Mouse (Mus musculus): Measurements from ENCODE around the gene Asphd2. TPM values are rescaled to one million over a fixed set of nuclear protein-coding genes. Genes with fewer than 3 reads are reported as not detected.

Gene Asphd2
- polyA plus RNA-seq, 1 experiment: 6.7 TPM

DNA sequence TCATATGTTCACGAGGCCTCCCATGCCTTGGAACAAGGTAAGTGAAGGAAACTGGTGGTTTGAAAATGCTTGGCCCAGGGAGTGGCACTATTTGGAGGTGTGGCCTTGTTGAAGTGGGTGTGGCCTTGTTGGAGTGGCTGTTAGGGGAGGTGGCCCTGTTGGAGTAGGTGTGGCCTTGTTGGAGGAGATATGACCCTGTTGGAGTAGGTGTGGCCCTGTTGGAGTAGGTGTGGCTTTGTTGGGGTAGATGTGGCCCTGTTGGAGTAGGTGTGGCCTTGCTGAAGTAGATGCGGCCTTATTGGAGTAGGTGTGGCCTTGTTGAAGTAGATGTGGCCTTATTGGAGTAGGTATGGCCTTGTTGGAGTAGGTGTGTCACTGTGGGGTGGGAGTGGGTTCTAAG is 8.7 kb downstream of the Asphd2 start:
- Histone ChIP-seq H3K9ac (ENCODE audit: low read depth, poor library complexity, severe bottlenecking) (no peak overlapping the region), H3K27ac (ENCODE audit: insufficient read depth, low read length) (no peak overlapping the region), H3K4me3 (ENCODE audit: low read depth, low read length) (no peak overlapping the region), H3K4me1 (ENCODE audit: control insufficient read depth, insufficient read depth, low read length) (no peaks in the 10 kb centered on the region), H3K36me3 (ENCODE audit: control insufficient read depth, insufficient read depth, low read length, poor library complexity, severe bottlenecking) (no peaks in the 10 kb centered on the region), H3K27me3 (ENCODE audit: control insufficient read depth, insufficient read depth, low read length, poor library complexity, severe bottlenecking) (no peaks in the 10 kb centered on the region), H3K9me3 (replicated peaks; ENCODE audit: control insufficient read depth, insufficient read depth, low read length, poor library complexity, severe bottlenecking) (no peaks in the 10 kb centered on the region)
- TF ChIP-seq CTCF (IDR thresholded peaks at IDR 0.05; ENCODE audit: low read depth, low read length) (no peak), POLR2A (IDR thresholded peaks at IDR 0.05; ENCODE audit: insufficient read depth, low read length) (no peak), EP300 (IDR thresholded peaks at IDR 0.05; ENCODE audit: insufficient read depth, low read depth, low read length) (no peak)

- TF ChIP-seq POLR2A (IDR thresholded peaks at IDR 0.05; ENCODE audit: insufficient read depth, low read length) (no peak), EP300 (IDR thresholded peaks at IDR 0.05; ENCODE audit: insufficient read depth, low read depth, low read length) (no peak), CTCF (IDR thresholded peaks at IDR 0.05; ENCODE audit: low read depth, low read length) (no peak)
Observed at GRCm38 (mm10) chr5:112384805-112385472, 9.7 kb downstream of the Asphd2 start.

GRCm38 (mm10) chr5:112382641-112383330 is 11.9 kb downstream of the Asphd2 start:
- Histone ChIP-seq H3K9ac (ENCODE audit: low read depth, poor library complexity, severe bottlenecking) (no peak overlapping the region), H3K36me3 (ENCODE audit: control insufficient read depth, insufficient read depth, low read length, poor library complexity, severe bottlenecking) (no peaks in the 10 kb centered on the region), H3K4me3 (ENCODE audit: low read depth, low read length) (no peak overlapping the region), H3K4me1 (ENCODE audit: control insufficient read depth, insufficient read depth, low read length) (no peaks in the 10 kb centered on the region), H3K27ac (ENCODE audit: insufficient read depth, low read length) (no peak overlapping the region), H3K27me3 (ENCODE audit: control insufficient read depth, insufficient read depth, low read length, poor library complexity, severe bottlenecking) (no peaks in the 10 kb centered on the region), H3K9me3 (replicated peaks; ENCODE audit: control insufficient read depth, insufficient read depth, low read length, poor library complexity, severe bottlenecking) (no peaks in the 10 kb centered on the region)
- no peak for TF ChIP-seq CTCF (IDR thresholded peaks at IDR 0.05; ENCODE audit: low read depth, low read length)
- TF ChIP-seq POLR2A (IDR thresholded peaks at IDR 0.05; ENCODE audit: insufficient read depth, low read length): no peak
- TF ChIP-seq EP300 (IDR thresholded peaks at IDR 0.05; ENCODE audit: insufficient read depth, low read depth, low read length): no peak

More at GRCm38 (mm10) chr5:112384805-112385472, 9.7 kb downstream of the Asphd2 start:
- H3K4me1 ChIP-seq (ENCODE audit: control insufficient read depth, insufficient read depth, low read length): no peaks in the 10 kb centered on the region
- no peaks in the 10 kb centered on the region for H3K27me3 ChIP-seq (ENCODE audit: control insufficient read depth, insufficient read depth, low read length, poor library complexity, severe bottlenecking)
- H3K36me3 ChIP-seq (ENCODE audit: control insufficient read depth, insufficient read depth, low read length, poor library complexity, severe bottlenecking): no peaks in the 10 kb centered on the region
- no peaks in the 10 kb centered on the region for H3K9me3 ChIP-seq (replicated peaks; ENCODE audit: control insufficient read depth, insufficient read depth, low read length, poor library complexity, severe bottlenecking)
- no peak overlapping the region for H3K9ac ChIP-seq (ENCODE audit: low read depth, poor library complexity, severe bottlenecking)
- H3K27ac ChIP-seq (ENCODE audit: insufficient read depth, low read length): no peak overlapping the region
- H3K4me3 ChIP-seq (ENCODE audit: low read depth, low read length): no peak overlapping the region

DNA sequence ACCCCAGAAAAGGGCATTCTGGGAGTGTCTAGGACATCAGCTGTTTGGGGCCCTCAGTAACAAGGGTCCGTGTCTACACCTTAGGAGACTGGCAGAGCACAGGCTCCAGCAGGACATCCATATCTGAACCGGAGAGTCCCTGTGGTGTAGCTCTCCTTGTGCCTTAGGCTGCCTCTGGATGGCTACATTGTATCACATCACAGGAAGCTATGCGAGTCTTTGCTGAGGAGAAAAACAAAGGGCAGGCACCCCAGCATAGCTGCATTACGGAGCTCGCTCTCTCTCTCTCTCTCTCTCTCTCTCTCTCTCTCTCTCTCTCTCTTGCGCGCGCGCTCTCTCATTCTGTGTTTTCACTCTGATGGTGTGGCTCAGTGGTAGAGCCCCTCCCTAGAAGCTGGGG is 12.6 kb downstream of the Asphd2 start:
- no peak overlapping the region for H3K9ac ChIP-seq (ENCODE audit: low read depth, poor library complexity, severe bottlenecking)
- H3K27ac ChIP-seq (ENCODE audit: insufficient read depth, low read length): no peak overlapping the region
- TF ChIP-seq POLR2A (IDR thresholded peaks at IDR 0.05; ENCODE audit: insufficient read depth, low read length) (no peak), CTCF (IDR thresholded peaks at IDR 0.05; ENCODE audit: low read depth, low read length) (no peak), EP300 (IDR thresholded peaks at IDR 0.05; ENCODE audit: insufficient read depth, low read depth, low read length) (no peak)
- H3K9me3 ChIP-seq (replicated peaks; ENCODE audit: control insufficient read depth, insufficient read depth, low read length, poor library complexity, severe bottlenecking): no peaks in the 10 kb centered on the region
- H3K36me3 ChIP-seq (ENCODE audit: control insufficient read depth, insufficient read depth, low read length, poor library complexity, severe bottlenecking): no peaks in the 10 kb centered on the region
- H3K4me3 ChIP-seq (ENCODE audit: low read depth, low read length): no peak overlapping the region
- no peaks in the 10 kb centered on the region for H3K4me1 ChIP-seq (ENCODE audit: control insufficient read depth, insufficient read depth, low read length)
- no peaks in the 10 kb centered on the region for H3K27me3 ChIP-seq (ENCODE audit: control insufficient read depth, insufficient read depth, low read length, poor library complexity, severe bottlenecking)

- H3K36me3 ChIP-seq (ENCODE audit: control insufficient read depth, insufficient read depth, low read length, poor library complexity, severe bottlenecking): no peaks in the 10 kb centered on the region
- H3K27ac ChIP-seq (ENCODE audit: insufficient read depth, low read length): no peak overlapping the region
- no peak overlapping the region for H3K4me3 ChIP-seq (ENCODE audit: low read depth, low read length)
- H3K4me1 ChIP-seq (ENCODE audit: control insufficient read depth, insufficient read depth, low read length): no peaks in the 10 kb centered on the region
- TF ChIP-seq CTCF (IDR thresholded peaks at IDR 0.05; ENCODE audit: low read depth, low read length): no peak
- no peak for TF ChIP-seq EP300 (IDR thresholded peaks at IDR 0.05; ENCODE audit: insufficient read depth, low read depth, low read length)
- TF ChIP-seq POLR2A (IDR thresholded peaks at IDR 0.05; ENCODE audit: insufficient read depth, low read length): no peak
- no peaks in the 10 kb centered on the region for H3K9me3 ChIP-seq (replicated peaks; ENCODE audit: control insufficient read depth, insufficient read depth, low read length, poor library complexity, severe bottlenecking)
- no peak overlapping the region for H3K9ac ChIP-seq (ENCODE audit: low read depth, poor library complexity, severe bottlenecking)
- H3K27me3 ChIP-seq (ENCODE audit: control insufficient read depth, insufficient read depth, low read length, poor library complexity, severe bottlenecking): no peaks in the 10 kb centered on the region
Observed at GRCm38 (mm10) chr5:112381154-112381553, 13.5 kb downstream of the Asphd2 start.

- no peak for TF ChIP-seq EP300 (IDR thresholded peaks at IDR 0.05; ENCODE audit: insufficient read depth, low read depth, low read length)
- TF ChIP-seq CTCF (IDR thresholded peaks at IDR 0.05; ENCODE audit: low read depth, low read length): no peak
- no peak for TF ChIP-seq POLR2A (IDR thresholded peaks at IDR 0.05; ENCODE audit: insufficient read depth, low read length)
- Histone ChIP-seq H3K36me3 (ENCODE audit: control insufficient read depth, insufficient read depth, low read length, poor library complexity, severe bottlenecking) (no peaks in the 10 kb centered on the region), H3K27ac (ENCODE audit: insufficient read depth, low read length) (no peak overlapping the region), H3K27me3 (ENCODE audit: control insufficient read depth, insufficient read depth, low read length, poor library complexity, severe bottlenecking) (no peaks in the 10 kb centered on the region), H3K4me3 (ENCODE audit: low read depth, low read length) (no peak overlapping the region), H3K4me1 (ENCODE audit: control insufficient read depth, insufficient read depth, low read length) (no peaks in the 10 kb centered on the region), H3K9me3 (replicated peaks; ENCODE audit: control insufficient read depth, insufficient read depth, low read length, poor library complexity, severe bottlenecking) (no peaks in the 10 kb centered on the region), H3K9ac (ENCODE audit: low read depth, poor library complexity, severe bottlenecking) (no peak overlapping the region)
Observed at GRCm38 (mm10) chr5:112378716-112379115, 15.9 kb downstream of the Asphd2 start.
